Mouse (Mus musculus) granulocyte monocyte progenitor cell, adult 5-6 weeks (primary cell): ENCODE measurements around the gene Nle1. TPM values are rescaled to one million over a fixed set of nuclear protein-coding genes. Genes with fewer than 3 reads are reported as not detected.

Experiments
- ATAC-seq: replicated peaks from 2 replicates; pipeline ENCODE4 v1.8.0; 2016; ENCODE audit warnings: mild to moderate bottlenecking, moderate TSS enrichment, inconsistent platforms; ENCODE audit not compliant: poor library complexity, severe bottlenecking
- total RNA-seq, 2 experiments: library from RNA; stranded (forward) in 1 of 2; stranded (reverse) in 1 of 2; fragments of 200-712, 200-1000 nt in 1 of 2; fragments of >200 nt in 1 of 2; fragmentation: Nextera tagmentation in 1 of 2; gene quantifications; 2 replicates each; pipeline ENCODE4 v1.2.3; 2014 to 2017

The Nle1 gene
- total RNA-seq, 2 experiments from 2014 or later: 23.0 to 41.7 TPM

DNA sequence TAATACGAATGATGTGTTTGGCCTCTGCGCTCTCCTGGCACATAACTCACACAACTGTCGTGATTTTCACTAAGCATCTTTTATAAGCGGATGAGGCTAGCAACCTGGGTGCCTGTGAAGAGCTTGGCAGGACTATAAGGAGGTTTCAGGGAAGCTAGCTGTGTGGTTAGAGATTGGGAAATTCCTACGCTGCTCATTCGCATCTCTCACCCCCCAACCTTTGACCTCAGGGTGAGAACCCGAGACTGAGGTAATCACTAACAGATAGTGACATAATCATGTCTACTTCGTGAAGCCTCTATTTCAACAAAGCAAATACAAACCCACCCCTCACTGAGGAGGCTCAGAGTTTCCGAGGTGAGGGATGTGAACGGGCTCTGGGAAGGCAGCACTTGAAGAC lies 12.6 kb upstream of the Nle1 start:
- ATAC-seq: peak; percentile 55

DNA sequence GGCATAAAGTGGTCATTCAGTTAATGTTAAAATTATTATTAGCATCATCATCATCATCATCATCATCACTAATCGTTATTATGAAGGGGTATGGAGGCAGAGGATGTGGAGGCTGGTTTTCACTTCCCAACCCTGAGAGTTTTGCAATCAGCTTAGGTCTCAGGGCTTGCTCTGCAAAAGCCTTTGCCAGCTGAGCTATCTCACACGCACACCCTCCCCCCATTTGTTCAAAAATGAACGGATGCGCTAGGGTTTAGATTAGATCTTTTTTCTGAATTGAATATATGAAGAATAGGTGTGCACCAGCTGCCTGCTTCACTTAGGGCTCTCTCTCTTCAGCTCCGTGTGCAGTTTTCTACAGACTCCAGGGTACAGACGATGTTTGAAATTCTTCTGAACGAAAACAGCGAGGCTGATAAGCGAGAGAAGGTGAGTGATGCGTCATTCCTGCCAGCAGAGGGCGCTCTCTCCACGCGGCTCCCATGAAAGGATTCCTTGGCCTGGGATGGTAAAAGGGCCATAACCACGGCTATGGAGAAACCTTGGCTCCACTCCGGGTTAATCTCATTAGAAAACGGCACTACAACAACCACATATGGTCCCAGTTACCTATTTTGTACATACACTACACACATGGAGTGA lies 6.6 kb upstream of the Nle1 start:
- peak; percentile 86 for ATAC-seq

DNA sequence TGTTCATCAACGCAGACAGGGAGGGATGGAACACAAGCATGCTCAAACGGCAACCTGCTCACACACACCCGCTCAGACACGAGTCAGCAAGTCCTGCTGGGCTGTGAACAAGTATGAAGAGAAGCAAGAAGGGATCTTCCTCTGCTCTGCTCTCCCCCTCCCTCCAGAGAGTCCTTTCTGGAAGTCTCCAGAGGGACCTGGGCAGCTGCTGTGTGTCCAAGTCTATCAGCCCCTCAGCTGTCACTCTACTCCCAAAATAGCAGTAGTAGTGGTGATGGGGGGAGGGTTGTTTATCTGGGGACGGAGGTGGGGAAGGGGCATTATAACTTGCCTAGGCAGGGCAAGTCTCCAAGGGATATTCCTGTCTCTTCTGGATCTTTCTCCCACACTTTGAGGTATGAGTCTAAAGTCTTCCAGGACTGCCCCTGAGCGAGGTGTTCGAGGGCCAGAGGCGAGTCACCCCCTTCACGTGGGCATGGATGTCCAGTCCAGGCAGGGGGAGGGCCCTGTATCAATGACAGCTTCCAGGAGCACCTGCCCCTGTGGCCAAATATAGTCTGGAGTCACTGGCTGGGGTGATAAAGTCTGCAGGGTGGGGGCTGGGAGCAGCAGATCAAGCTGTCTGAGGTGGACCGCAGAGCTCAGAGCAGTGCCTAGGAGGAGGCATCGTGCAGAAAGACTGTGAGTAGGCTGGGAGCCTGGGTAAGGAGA lies 2.6 kb upstream of the Nle1 start:
- ATAC-seq: no peak

DNA sequence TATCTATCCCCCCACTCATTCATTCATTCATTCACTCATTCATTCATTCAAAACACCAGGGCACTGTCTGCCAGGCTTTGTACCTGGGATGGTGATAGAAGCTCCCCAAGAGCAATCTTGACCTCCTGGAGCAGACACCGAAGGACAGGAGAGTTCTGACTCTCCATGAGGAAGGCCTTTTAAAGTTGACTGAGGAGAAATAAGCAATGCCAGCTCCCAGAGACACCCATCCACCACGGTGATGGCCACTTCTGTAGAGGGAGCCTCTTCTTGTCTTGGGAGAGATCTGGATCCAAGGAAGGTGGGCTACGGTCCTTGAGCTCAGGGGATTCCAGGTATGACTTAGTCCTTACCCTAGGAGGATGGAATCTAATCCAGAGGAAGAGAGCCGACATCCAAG lies 2.0 kb upstream of the Nle1 start, which contains the start of gene Unc45b:
TSS of gene Unc45b (plus strand) at position 301 of the 400 bp plus-strand sequence.
- ATAC-seq: no peak

DNA sequence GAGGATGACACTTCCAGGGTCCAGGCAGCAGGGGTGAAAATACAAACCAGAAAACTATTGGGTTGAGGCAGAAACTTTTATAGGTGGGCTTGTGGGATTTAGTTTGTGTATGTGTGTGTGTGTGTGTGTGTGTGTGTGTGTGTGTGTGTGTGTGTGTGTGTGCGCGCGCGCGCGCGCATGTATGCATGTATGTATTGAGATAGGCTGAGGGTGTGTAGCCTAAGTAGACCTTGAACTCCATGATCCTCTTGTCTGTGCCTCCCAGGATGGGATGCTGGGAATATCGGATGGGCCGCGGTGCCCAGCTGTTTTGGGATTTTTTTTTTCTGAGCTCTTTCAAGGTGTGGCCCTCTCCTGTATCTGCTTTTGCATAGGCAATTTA lies 388 bp upstream of the Nle1 start:
- no peak for ATAC-seq

DNA sequence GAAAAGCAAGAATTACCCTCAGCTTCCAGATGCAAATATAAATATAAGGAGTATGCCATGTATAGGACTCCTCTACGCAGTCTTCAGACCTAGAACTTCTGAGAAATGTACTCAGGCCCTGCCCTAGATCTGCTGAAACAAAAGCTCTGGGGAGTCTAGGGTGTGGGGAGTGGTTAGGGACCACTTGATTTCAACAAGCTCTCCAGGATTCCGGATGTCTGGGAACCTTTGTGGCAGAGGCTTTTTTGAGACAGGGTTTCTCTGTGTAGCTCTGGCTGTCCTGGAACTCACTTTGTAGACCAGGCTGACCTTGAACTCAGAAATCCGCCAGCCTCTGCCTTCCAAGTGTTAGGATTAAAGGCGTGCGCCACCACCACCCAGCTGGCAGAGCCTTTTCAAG lies 2.4 kb downstream of the Nle1 start:
- ATAC-seq: no peak

DNA sequence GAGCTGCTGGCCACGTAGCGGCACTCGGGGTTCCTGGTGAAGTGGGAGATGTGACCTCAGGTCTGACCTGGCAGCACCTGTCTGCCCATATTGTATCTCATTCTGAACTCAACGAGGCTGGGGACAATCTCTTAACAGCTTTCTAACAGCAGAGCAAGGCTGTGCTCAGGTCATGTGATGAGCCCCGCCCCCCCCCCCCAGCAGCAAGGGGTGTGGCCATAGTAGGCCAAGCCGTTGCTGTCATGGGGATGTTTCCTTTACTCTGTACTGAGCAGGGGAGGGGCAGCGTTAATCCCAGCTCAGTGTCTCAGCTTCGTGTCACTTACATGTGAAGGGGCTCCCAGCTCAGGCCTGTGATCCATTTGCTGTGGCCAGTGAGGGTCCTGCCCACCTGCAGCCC lies 3.3 kb downstream of the Nle1 start:
- ATAC-seq: no peak

DNA sequence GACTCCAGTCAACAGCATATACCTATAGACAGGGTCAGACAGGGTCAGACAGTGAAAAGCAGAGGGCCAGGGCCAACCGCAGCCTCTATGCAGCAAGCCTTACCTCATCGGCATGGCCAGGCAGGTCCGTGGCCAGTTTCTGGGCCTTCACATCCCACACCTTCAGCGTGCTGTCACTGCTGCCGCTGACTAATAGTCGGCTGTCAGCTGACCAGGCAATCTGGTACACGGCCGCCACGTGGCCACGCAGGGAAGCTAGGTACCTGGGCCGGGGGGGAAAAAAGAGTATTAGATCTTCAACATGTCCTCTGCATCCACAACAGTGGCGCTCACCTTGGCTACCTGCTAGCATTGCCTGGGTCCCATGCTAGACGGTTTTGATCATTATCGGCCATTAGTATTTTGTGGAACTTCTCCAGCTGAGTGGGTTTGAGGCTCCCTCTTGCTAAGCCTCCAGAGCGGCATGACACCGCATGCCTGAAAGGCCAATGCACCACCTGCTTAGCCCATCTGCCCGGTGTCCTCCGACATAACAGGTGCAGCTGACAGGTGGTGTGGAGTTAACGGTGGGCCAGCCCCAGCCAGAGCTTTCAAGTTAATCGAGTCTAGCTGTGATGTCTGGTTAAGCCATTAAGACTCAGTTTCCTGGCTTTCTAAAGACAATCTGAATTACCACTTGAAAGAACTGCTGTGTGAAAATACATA lies 6.5 kb downstream of the Nle1 start:
- ATAC-seq: no peak

DNA sequence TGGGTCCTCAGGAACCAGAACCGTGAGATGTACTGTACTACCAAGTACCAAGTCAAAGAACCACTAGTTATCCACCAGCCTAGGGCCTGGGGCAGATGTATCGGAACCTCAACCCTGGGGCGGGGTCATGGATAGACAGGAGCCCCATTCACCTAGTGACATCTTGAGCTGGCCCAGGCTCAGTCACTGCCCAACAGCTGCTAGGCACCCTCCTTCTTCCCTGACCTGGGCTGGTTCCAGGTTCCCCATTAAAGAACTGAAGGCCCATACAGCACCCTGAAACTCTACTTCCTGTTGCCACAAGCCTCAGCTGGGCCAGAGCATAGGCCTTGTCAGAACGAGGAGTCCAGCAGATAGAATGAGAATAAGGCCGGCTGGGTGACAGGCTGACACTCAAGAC lies 8.5 kb downstream of the Nle1 start:
- no peak for ATAC-seq

DNA sequence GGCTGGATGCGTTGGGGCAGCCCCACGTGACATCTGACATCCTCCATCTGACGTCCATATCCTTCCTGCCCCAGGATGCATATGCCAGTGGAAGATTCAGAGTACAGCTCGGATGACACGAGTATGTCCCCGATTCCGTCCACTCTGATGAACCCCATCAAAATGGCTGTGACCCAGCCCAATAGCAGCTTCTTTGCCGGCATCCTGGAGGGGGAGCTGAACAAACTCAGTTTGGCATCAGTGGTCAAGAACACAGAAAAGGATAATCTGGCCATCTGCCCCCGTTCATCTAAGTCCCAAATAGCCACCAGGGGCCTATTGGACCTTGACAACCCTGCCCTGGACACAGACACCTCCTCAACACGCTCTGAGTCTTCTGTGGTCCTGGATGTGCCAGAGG lies 10.7 kb downstream of the Nle1 start:
- ATAC-seq: no peak

DNA sequence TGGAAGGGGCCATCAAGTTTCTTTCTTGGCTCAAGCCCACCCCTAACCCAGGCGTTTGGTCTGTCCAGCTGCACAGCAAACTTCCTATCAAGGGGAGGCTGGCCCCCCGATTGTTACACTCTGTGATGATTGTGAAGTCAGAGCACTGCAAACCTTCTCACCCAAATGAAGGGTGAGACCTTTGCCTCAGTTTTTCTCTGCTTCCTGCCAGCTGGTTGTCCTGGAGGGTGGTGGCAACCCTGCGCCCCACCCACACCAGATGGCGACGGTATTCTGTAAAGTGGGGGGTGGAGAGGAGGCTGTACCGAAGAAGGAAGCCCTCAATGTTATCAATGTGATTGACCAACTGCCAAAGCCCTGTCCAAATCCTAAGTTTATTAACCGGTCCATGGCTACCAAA lies 16.3 kb downstream of the Nle1 start, which contains the start of gene Fndc8:
TSS of gene Fndc8 (plus strand) at position 189 of the 400 bp plus-strand sequence.
- ATAC-seq: no peak

DNA sequence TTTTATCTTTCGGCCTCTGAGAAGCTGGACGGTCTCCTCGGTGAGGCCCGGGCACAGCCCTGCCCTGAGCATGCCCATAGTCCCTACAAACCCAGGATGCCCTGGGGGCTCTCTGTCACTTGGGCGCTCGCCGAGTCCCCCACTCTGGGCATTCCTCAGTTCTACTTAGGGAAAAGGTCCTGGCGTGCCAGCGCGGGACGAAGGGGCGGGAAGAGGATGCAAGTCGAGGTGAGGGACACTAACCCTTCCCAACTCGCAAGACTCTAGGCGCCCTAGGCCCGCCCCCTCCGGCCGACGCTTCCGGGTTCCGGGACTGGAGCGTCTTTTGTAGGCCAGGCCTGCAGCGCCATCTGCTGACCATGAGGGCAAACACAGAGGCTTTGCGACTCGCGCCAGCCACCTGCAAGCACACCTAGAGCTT lies 17.9 kb downstream of the Nle1 start, which contains the start of gene Rad51d:
TSS of gene Rad51d (minus strand) at position 273 of the 421 bp plus-strand sequence.
- ATAC-seq: peak; percentile 96

DNA sequence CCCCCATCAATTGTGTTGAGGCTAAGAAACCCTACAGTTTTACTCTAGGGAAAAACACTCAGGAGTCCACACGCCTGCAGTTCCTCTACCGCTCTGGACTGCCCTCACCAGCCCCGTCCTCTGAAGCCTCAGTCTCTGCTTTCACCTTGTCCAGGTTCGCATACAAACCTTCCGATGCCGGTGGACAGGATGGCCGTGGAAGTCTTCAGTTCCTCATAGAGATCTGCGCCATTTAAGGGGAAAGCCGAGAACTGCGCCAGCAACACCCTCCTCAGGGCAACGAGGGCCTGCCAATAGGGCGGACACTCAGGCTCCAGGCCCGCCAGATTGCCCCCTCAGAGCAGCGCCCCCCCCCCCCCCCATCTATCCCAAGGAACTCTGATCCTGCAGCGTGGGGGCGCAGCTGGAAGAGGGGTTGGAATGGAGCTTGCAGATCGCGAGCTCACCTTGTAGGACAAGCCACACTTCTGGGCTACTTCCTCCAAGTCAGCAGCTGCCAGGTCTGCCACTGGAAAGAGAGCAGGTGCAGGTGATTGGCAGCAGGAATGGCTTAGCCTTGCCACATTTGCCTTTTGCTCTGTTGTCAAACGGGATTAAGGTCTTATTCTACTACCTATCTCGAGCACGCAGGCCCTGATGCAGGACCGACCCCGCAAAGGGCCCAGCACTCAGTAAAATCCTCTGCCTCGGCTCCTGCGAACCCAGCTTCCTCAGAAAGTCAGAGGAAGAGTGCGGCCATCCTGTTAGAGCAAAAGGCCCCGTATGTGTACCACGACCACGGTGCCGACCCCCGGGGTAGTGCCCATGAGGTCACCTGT lies 18.5 kb downstream of the Nle1 start:
- peak; percentile 28 for ATAC-seq

DNA sequence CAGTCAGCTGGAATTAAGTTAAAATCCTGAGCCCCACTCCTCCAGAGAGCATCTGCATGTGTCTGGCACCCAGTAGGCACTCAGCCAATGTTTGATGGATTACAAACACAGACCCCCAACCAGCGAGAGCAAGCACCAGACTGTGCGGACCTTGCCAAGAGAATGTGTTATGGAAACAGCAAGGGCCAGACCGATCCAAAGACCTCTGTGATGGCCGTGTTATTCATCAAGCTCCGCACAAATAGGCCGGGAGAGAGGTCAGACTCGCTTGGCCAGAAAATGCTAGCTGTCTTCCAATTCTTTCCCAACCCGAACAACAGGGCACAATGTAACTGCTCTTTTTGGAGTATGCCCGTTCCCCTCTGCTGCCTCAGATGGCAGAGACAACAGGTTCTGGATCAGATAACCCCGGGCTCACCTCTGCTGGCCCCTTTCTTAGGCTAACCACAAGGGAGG lies 19.7 kb downstream of the Nle1 start:
- ATAC-seq: no peak

DNA sequence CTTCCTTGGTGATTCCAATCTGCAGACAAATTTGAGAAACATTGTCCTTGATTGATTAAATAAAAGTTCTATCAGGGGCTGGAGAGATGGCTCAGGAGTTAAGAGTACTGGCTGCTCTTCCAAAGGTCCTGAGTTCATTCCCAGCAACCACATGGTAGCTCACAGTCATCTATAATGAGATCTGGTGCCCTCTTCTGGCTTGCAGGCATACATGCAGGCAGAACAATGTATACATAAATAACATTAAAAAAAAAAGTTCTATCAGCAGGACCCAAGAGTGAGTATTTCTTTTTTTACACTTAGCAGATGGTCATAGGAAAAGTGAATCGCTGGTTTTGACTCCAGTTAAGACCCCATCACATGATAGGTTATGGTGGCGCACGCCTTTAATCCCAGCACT lies 21.7 kb downstream of the Nle1 start:
- ATAC-seq: no peak

DNA sequence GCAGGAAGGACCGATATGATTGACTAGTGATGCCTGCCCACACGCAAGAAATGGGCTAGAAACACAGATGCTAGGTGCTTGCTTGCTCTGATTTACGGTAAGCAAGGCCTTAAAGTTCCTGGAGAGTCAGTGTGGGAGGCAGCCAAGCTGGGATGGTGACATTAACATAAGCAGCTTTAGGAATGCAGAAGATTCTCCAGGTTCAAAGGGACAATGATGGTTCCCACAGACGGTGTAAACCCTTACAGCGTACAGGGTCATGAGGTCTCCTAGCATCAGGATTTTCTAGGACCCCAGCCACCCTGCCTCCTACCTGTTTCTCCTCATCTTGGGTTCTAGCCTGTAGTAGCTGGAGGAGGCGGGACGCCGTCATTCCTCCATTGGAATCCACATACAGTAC lies 25.0 kb downstream of the Nle1 start:
- ATAC-seq: no peak

DNA sequence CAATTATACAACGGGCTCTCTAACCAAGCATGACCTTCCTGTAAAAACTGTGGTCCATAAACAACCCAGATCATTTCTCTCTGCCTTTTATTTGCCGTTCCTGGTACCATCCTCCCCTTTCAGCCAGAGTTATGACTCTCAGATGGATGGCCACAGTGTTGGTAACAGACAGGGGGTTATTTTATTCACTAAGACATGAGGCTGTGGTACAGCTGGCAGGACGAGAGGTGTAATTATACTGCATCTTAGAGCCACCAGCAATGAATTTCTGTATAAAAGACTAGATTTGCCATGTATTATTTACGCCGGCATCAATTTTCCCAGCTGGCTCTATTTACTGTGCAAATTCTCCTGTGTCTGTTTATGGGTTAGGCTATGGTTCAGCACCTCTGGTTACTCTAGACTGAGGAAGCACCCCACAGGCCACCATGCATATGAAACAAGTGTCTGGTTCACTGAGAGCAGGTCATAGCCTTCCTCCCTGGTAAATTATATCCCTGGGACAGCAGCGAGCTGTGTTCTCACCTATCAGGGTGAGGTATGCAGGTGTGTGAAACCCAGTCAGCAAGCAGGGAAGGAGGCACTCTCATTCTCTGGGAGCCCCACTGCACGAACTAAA lies 30.4 kb downstream of the Nle1 start:
- no peak for ATAC-seq

DNA sequence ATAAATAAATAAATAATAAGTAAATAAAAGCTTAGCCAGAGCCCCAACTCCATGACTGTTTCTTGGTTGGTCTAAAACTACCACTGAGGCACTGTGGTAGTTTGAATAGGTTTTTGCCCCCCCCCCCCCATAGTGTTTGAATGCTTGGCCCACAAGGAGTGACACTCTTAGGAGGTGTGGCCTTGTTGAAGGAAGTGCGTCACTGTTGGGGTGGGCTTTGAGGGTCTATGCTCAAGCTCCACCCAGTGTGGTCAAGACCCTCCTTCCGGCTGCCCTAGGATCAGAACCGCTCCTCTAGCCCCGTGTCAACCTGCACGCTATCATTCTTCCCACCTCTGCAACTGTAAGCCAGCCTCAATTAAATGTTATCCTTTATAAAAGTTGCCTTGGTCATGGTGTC lies 32.6 kb downstream of the Nle1 start:
- no peak for ATAC-seq

DNA sequence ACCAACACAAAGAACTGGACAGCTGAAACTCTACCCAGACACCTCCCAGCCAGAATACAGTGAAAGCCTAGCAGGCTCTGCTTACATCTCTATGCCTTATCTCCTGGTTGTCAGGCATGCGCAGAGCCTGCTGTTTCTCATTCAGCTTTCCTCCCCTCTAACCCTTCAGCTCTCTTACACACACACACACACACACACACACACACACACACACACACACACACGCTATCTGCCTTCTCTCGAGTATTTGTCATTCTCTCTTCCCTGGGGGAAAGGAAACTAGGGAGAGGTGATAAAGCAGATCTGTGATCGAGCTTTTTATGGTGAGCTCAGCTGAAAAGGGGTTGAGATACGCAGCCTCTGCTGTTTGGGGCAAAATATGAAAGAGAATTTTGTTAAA lies 33.3 kb downstream of the Nle1 start:
- no peak for ATAC-seq

DNA sequence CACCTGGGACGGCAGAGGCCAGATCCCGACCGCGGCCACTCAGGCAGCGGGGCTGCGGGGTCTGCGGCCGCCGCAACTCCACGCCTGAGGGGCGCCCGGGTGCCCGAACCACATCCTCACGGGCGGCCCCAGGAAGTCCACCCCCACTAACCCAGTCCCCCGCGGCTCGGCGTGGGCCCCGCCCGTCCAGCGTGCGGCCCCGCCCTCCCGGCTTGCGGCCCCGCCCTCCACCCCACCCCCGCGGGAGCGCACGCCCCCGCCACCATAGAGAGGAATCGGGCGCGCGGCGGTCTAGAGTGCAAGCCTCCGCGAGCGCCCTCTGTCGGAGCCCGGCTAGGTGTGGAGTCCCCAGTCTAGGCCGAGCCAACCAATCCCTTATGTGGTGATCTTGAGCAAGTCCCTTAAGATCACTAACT lies 37.2 kb downstream of the Nle1 start, which contains the start of gene Rffl:
TSS of gene Rffl (minus strand) at position 180 of the 416 bp plus-strand sequence.
- peak; percentile 65 for ATAC-seq
